Mouse (Mus musculus): ENCODE results near the gene Atad2b. TPM values are rescaled to one million over a fixed set of nuclear protein-coding genes. Genes with fewer than 3 reads are reported as not detected.

Gene Atad2b
- polyA plus RNA-seq, 1 experiment from 2014 or later: 19.6 TPM

DNA sequence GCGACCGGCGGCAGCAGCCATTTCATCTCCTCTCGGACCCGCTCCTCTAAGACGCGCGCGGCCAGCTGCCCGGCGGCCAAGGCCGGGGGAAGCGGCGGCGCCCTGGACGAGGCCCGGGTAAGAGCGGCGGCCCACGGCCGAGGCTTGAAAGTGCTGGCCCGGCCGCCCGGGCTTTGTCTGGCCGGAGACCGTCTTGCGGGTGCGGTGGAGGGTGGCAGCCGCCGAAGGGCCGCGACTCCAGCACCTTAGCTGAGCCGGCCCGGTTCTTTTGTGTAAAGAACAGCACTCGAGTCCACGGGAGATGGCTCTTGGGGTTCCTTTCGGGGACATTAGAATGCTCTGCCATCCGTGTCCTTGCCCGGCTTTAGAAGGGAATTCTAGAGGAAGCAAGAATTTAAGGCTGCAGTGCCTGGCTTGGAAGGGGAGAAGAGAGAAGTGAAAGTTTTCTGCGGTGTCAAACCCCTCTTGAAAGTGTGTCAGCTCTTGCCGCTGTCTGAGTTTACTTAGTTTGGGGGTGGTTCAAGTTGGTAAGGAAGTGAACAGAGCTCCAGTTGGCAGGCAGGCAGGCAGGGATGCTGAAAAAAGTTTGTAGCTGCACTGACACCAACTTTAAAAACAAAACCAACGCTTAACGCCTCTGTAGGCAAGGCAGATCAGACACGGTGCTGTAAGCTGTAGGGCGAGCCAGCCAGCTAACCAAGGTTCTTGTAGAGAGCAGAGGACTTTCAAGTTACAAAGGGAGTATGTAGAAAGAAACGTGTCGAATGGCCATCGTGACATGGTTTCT lies 845 bp downstream of the Atad2b start:
- peak overlapping the region; percentile 61 for H3K4me2 ChIP-seq (ENCODE audit: low read depth, severe bottlenecking)
- ATAC-seq (ENCODE audit: insufficient number of reproducible peaks, low FRiP score, low TSS enrichment, low read depth) (peak; percentile 24; the same call in 1 of the 2 replicates), DNase-seq (ENCODE audit: low spot score) (peak; percentile 75)
- no peaks in the 10 kb centered on the region for H3K27me3 ChIP-seq (ENCODE audit: control insufficient read depth, insufficient read depth, low read length)
- WGBS: under 1% methylated on average over 48 of the region's 48 CpGs
- no peaks in the 10 kb centered on the region for H3K9me3 ChIP-seq (ENCODE audit: control insufficient read depth, low read length)
- H3K4me3 ChIP-seq (ENCODE audit: low read depth, low read length): peak overlapping the region; percentile 91
- H3K9ac ChIP-seq (ENCODE audit: low read length): peak overlapping the region; percentile 100
- H3K4me1 ChIP-seq (ENCODE audit: control insufficient read depth, insufficient read depth, low read length): no peaks in the 10 kb centered on the region
- no peaks in the 10 kb centered on the region for H3K36me3 ChIP-seq (ENCODE audit: control insufficient read depth, insufficient read depth, low read length)
- H3K27ac ChIP-seq (replicated peaks; ENCODE audit: low read depth, low read length): peak overlapping the region; percentile 95

DNA sequence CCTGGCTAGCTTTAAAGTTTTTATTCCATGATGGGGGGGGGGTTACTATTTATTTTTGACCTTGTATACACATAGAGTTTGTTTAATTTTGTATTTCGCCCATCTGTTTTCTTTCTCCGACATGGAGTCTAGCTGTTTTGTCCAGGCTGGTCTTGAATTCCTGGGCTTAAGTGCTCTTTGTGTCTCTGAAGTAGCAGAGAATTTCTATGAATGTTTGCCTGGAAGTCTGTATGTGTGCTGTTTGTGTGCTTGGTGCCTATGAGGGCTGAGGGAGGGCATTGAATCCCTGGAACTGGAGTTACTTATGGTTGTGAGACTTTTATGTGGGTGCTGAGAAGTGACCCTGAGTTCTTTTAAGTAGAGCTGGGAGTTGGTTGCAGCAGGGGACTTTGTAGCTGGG lies 11.0 kb downstream of the Atad2b start:
- ATAC-seq (ENCODE audit: insufficient number of reproducible peaks, low FRiP score, low TSS enrichment, low read depth) (no peak), DNase-seq (ENCODE audit: low spot score) (no peak)
- Histone ChIP-seq H3K36me3 (ENCODE audit: control insufficient read depth, insufficient read depth, low read length) (no peaks in the 10 kb centered on the region), H3K4me1 (ENCODE audit: control insufficient read depth, insufficient read depth, low read length) (no peaks in the 10 kb centered on the region), H3K4me2 (ENCODE audit: low read depth, severe bottlenecking) (no peak overlapping the region), H3K27me3 (ENCODE audit: control insufficient read depth, insufficient read depth, low read length) (no peaks in the 10 kb centered on the region), H3K9me3 (ENCODE audit: control insufficient read depth, low read length) (no peaks in the 10 kb centered on the region), H3K4me3 (ENCODE audit: low read depth, low read length) (no peak overlapping the region), H3K9ac (ENCODE audit: low read length) (no peak overlapping the region), H3K27ac (replicated peaks; ENCODE audit: low read depth, low read length) (no peak overlapping the region)
- WGBS: 97% methylated on average over 2 of the region's 2 CpGs

DNA sequence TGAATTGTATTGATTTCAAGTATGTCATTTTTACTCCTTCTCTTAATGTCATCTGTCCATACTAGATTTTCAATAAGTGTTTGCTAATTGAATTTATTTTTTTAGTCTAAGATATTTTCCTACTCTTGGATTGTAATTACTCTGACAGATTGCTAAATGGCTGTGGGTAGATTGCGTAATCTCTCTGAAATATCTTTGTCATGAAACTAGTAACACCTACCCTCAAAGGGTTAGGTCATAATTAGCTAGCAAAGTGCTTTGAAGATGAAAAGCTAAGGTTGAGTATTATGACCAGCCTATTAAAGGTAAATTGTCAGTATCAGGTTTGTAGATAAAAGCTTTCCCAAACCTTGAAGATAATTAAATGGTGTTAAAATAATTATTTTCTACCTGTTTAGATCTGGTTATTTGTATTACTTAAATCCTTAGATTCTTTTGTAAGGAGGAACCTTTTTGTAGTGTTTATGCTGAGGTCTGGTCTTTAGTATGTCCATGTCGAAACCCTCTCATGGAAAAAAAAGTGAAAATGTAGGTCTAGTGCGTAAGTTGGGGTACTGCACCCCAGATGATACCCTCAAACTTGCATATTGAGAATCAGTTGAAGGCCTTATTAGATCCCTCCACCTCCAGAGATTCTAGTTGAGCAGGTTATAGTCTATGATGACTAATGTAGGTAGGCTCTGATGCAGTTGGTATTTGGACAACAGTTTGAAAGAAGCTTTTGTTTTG lies 13.8 kb downstream of the Atad2b start:
- no peak for DNase-seq (ENCODE audit: low spot score)
- Histone ChIP-seq H3K36me3 (ENCODE audit: control insufficient read depth, insufficient read depth, low read length) (no peaks in the 10 kb centered on the region), H3K4me2 (ENCODE audit: low read depth, severe bottlenecking) (no peak overlapping the region), H3K27ac (replicated peaks; ENCODE audit: low read depth, low read length) (no peak overlapping the region), H3K4me3 (ENCODE audit: low read depth, low read length) (no peak overlapping the region), H3K9ac (ENCODE audit: low read length) (no peak overlapping the region), H3K4me1 (ENCODE audit: control insufficient read depth, insufficient read depth, low read length) (no peaks in the 10 kb centered on the region), H3K9me3 (ENCODE audit: control insufficient read depth, low read length) (no peaks in the 10 kb centered on the region), H3K27me3 (ENCODE audit: control insufficient read depth, insufficient read depth, low read length) (no peaks in the 10 kb centered on the region)
- WGBS: 91% methylated on average over 3 of the region's 3 CpGs
- ATAC-seq (ENCODE audit: insufficient number of reproducible peaks, low FRiP score, low TSS enrichment, low read depth): no peak

DNA sequence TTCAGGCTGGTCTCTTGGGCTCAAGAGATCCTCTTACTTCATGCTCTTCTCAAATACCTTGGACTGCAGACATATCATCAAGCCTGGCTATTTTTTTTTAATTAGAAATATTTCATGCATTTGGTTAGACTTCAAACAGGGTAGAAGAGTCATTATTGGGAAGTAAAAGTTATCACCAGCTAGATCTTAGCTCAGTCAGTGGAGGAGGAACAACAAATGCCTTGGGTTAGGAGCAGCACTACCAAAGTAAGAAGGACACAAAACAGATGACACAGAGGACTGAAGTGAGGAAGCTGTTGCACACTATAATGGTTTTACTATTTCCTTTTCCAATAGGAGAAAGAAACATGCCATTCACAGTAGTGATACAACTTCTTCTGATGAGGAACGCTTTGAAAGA lies 35.1 kb downstream of the Atad2b start:
- DNase-seq (ENCODE audit: low spot score): no peak
- 98% methylated on average over 1 of the region's 1 CpGs for WGBS

DNA sequence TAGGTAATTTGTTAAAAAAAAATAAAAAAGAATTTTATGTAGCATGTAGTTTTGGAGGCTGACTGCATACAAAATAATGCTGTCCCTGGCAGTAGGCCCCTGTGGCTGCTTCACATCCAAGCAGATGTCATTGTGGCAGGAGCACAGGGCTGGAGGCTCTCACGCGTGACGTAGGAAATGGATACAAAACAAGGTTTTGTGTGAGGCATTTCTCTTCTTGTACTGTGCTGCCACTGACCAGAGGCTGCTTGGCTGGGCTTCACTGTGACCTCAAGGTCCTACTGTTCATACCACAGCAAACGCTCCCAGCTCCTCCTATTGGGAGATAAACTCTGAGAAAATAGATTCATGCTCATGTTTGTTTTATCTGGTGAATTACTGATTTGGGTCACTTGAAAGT lies 36.0 kb downstream of the Atad2b start:
- no peak overlapping the region for H3K4me2 ChIP-seq (ENCODE audit: low read depth, severe bottlenecking)
- 95% methylated on average over 4 of the region's 4 CpGs for WGBS

More for the DNA sequence above, 35.1 kb downstream of the Atad2b start:
- Histone ChIP-seq H3K36me3 (ENCODE audit: control insufficient read depth, insufficient read depth, low read length) (peaks cover 10% of the 10 kb centered on the region), H3K9me3 (ENCODE audit: control insufficient read depth, low read length) (no peaks in the 10 kb centered on the region), H3K4me1 (ENCODE audit: control insufficient read depth, insufficient read depth, low read length) (no peaks in the 10 kb centered on the region), H3K27me3 (ENCODE audit: control insufficient read depth, insufficient read depth, low read length) (no peaks in the 10 kb centered on the region), H3K4me3 (ENCODE audit: low read depth, low read length) (no peak overlapping the region), H3K9ac (ENCODE audit: low read length) (no peak overlapping the region), H3K4me2 (ENCODE audit: low read depth, severe bottlenecking) (no peak overlapping the region), H3K27ac (replicated peaks; ENCODE audit: low read depth, low read length) (no peak overlapping the region)
- ATAC-seq (ENCODE audit: insufficient number of reproducible peaks, low FRiP score, low TSS enrichment, low read depth): no peak

DNA sequence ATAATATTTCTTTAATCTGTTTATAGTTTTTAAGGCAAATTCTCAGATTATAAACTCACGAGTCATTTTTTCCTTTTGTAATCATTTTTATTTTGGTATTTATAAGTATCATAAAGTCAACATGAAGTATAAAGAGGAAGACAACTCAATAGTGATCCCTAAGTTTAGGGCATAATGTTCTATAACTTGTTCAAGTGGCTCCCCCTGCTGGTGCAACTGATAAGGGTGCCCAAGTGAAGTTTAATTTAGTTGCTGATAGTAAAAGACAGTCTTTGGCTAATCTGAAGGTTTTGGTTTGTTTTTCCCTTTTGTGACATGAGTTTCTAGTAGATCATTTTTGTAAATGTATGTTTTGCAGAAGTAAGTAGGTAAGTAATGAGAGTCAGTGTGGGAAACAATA lies 55.8 kb downstream of the Atad2b start:
- 51% methylated on average over 1 of the region's 1 CpGs for WGBS
- Histone ChIP-seq H3K27me3 (ENCODE audit: control insufficient read depth, insufficient read depth, low read length) (no peaks in the 10 kb centered on the region), H3K36me3 (ENCODE audit: control insufficient read depth, insufficient read depth, low read length) (peaks cover 2% of the 10 kb centered on the region; the same call in 1 of the 2 replicates), H3K4me2 (ENCODE audit: low read depth, severe bottlenecking) (no peak overlapping the region), H3K9ac (ENCODE audit: low read length) (no peak overlapping the region), H3K9me3 (ENCODE audit: control insufficient read depth, low read length) (no peaks in the 10 kb centered on the region), H3K27ac (replicated peaks; ENCODE audit: low read depth, low read length) (no peak overlapping the region), H3K4me3 (ENCODE audit: low read depth, low read length) (no peak overlapping the region), H3K4me1 (ENCODE audit: control insufficient read depth, insufficient read depth, low read length) (no peaks in the 10 kb centered on the region)
- ATAC-seq (ENCODE audit: insufficient number of reproducible peaks, low FRiP score, low TSS enrichment, low read depth): no peak
- peak; percentile 76 for DNase-seq (ENCODE audit: low spot score)

More for the DNA sequence above, 36.0 kb downstream of the Atad2b start:
- H3K36me3 ChIP-seq (ENCODE audit: control insufficient read depth, insufficient read depth, low read length): peaks cover 10% of the 10 kb centered on the region
- no peak overlapping the region for H3K27ac ChIP-seq (replicated peaks; ENCODE audit: low read depth, low read length)
- H3K4me3 ChIP-seq (ENCODE audit: low read depth, low read length): no peak overlapping the region
- H3K27me3 ChIP-seq (ENCODE audit: control insufficient read depth, insufficient read depth, low read length): no peaks in the 10 kb centered on the region
- H3K9me3 ChIP-seq (ENCODE audit: control insufficient read depth, low read length): no peaks in the 10 kb centered on the region
- DNase-seq (ENCODE audit: low spot score) (no peak), ATAC-seq (ENCODE audit: insufficient number of reproducible peaks, low FRiP score, low TSS enrichment, low read depth) (no peak)
- H3K4me1 ChIP-seq (ENCODE audit: control insufficient read depth, insufficient read depth, low read length): no peaks in the 10 kb centered on the region
- H3K9ac ChIP-seq (ENCODE audit: low read length): no peak overlapping the region

DNA sequence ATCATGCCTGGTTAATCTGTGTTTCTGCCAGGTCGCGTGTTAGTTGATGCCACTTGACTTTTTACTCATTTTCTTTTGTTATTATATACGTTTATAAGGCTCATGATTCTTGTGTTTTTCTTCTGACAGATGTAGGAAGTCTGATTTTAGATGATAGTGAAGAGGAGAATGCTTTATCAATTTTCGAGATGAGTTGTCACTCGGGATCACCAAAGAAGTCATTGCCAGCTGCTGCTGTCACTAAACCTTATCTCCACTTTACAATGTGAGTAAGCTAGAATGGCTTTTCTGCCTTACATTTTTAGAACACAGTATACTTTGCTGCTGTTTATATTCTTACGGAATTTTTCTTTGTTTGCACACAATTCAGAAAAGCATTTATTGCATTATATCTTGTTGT lies 61.2 kb downstream of the Atad2b start:
- H3K4me1 ChIP-seq (ENCODE audit: control insufficient read depth, insufficient read depth, low read length): no peaks in the 10 kb centered on the region
- no peak overlapping the region for H3K9ac ChIP-seq (ENCODE audit: low read length)
- H3K4me2 ChIP-seq (ENCODE audit: low read depth, severe bottlenecking): no peak overlapping the region
- WGBS: 92% methylated on average over 6 of the region's 6 CpGs
- H3K27me3 ChIP-seq (ENCODE audit: control insufficient read depth, insufficient read depth, low read length): no peaks in the 10 kb centered on the region
- no peaks in the 10 kb centered on the region; the same call in 1 of the 2 replicates for H3K36me3 ChIP-seq (ENCODE audit: control insufficient read depth, insufficient read depth, low read length)
- ATAC-seq (ENCODE audit: insufficient number of reproducible peaks, low FRiP score, low TSS enrichment, low read depth) (no peak), DNase-seq (ENCODE audit: low spot score) (no peak)
- no peak overlapping the region for H3K4me3 ChIP-seq (ENCODE audit: low read depth, low read length)
- no peak overlapping the region for H3K27ac ChIP-seq (replicated peaks; ENCODE audit: low read depth, low read length)
- H3K9me3 ChIP-seq (ENCODE audit: control insufficient read depth, low read length): no peaks in the 10 kb centered on the region

DNA sequence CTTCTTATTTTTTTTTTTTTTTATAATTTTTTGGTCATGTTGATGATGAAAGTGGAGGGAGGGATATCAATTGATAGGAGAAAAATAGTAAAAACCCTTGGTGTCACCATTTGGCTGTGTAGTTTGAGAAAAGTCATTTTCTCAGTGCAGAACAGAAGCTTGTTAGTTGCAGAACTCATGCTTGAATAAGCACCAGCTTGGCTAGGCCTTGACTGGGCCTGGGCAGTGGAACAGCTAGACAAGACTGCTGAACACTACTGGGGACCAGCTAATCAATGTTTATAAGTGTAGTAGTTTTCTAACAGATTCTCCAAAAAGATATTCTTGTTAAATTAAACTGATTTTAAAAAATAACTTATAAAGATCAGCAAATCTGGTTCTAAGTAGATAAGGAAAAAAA lies 79.8 kb downstream of the Atad2b start:
- no peak overlapping the region for H3K4me2 ChIP-seq (ENCODE audit: low read depth, severe bottlenecking)
- no peaks in the 10 kb centered on the region for H3K36me3 ChIP-seq (ENCODE audit: control insufficient read depth, insufficient read depth, low read length)
- H3K4me3 ChIP-seq (ENCODE audit: low read depth, low read length): no peak overlapping the region
- H3K4me1 ChIP-seq (ENCODE audit: control insufficient read depth, insufficient read depth, low read length): no peaks in the 10 kb centered on the region
- no peak overlapping the region for H3K9ac ChIP-seq (ENCODE audit: low read length)
- no peaks in the 10 kb centered on the region for H3K27me3 ChIP-seq (ENCODE audit: control insufficient read depth, insufficient read depth, low read length)
- DNase-seq (ENCODE audit: low spot score) (no peak), ATAC-seq (ENCODE audit: insufficient number of reproducible peaks, low FRiP score, low TSS enrichment, low read depth) (no peak)
- no peaks in the 10 kb centered on the region for H3K9me3 ChIP-seq (ENCODE audit: control insufficient read depth, low read length)
- H3K27ac ChIP-seq (replicated peaks; ENCODE audit: low read depth, low read length): no peak overlapping the region
